Mouse (Mus musculus): Measurements from ENCODE around the gene Bean1.

GRCm38 (mm10) chr8:104251461-104251860, 81.2 kb downstream of the Bean1 start:
- no peak for TF ChIP-seq GATA1 (IDR thresholded peaks at IDR 0.05; ENCODE audit: low read length)
- no peak for TF ChIP-seq TAL1 (IDR thresholded peaks at IDR 0.05; ENCODE audit: low read length)

All from erythroblast, embryonic 14.5 days (primary cell).